Mouse (Mus musculus) midbrain, embryonic 14.5 days (tissue): ENCODE data around the gene Cdc34b. TPM values are rescaled to one million over a fixed set of nuclear protein-coding genes. Genes with fewer than 3 reads are reported as not detected.

ENCODE experiments used
- ATAC-seq: fragments of 200-750 bp; cut with Nextera tagmentation; 2 replicates; pipeline ENCODE4 v1.8.0; 2017; ENCODE audit warnings: moderate number of reproducible peaks, moderate library complexity; ENCODE audit not compliant: low FRiP score, low TSS enrichment
- DNase-seq: peaks from one replicate; pipeline ENCODE4 v3.0.0-alpha.2; 2015
- H3K27ac ChIP-seq: fragments of 300-500 bp; sonication (generic); replicated peaks from 2 replicates; pipeline ENCODE4 v1.5.1; 2014; ENCODE audit warnings: mild to moderate bottlenecking, low read depth, low read length, moderate library complexity
- H3K27me3 ChIP-seq: fragments of 300-500 bp; sonication (generic); 2 replicates; pipeline ENCODE4 v1.6.1; 2014; ENCODE audit warnings: low read length, control low read depth, mixed read lengths; ENCODE audit not compliant: control insufficient read depth, insufficient read depth
- H3K36me3 ChIP-seq: fragments of 300-500 bp; sonication (generic); 2 replicates; pipeline ENCODE4 v1.6.1; 2014; ENCODE audit warnings: low read length, control low read depth; ENCODE audit not compliant: control insufficient read depth, insufficient read depth
- H3K4me1 ChIP-seq: fragments of 300-500 bp; sonication (generic); 2 replicates; pipeline ENCODE4 v1.6.1; 2014; ENCODE audit warnings: mild to moderate bottlenecking, antibody characterized with exemption, low read length, control low read depth; ENCODE audit not compliant: control insufficient read depth, insufficient read depth
- H3K4me2 ChIP-seq: fragments of 300-500 bp; sonication (generic); 2 replicates; pipeline ENCODE4 v1.6.1; 2014; ENCODE audit warnings: mild to moderate bottlenecking, low read length, moderate library complexity
- H3K4me3 ChIP-seq: fragments of 300-500 bp; sonication (generic); replicated peaks from 2 replicates; pipeline ENCODE4 v1.5.1; 2014; ENCODE audit warnings: low read depth, low read length
- H3K9ac ChIP-seq: fragments of 300-500 bp; sonication (generic); replicated peaks from 2 replicates; pipeline ENCODE4 v1.6.1; 2014; ENCODE audit warnings: mild to moderate bottlenecking, low read length, moderate library complexity
- H3K9me3 ChIP-seq: fragments of 300-500 bp; sonication (generic); 2 replicates; pipeline ENCODE4 v1.6.1; 2016; ENCODE audit warnings: low read length, control low read depth, mixed read lengths; ENCODE audit not compliant: control insufficient read depth
- WGBS: fragments of 180-500 bp; shearing (Covaris S2); extraction: QIAGEN DNeasy Blood & Tissue Kit; methylation state at CpG from one replicate; pipeline ENCODE4 v1.1.7; 2014; 5-methylcytosine and 5-hydroxymethylcytosine counted together
- polyA plus RNA-seq: library from polyadenylated mRNA; unstranded; fragments of >200 nt; fragmentation: Nextera tagmentation; extraction: Ambion mirVana; gene quantifications from 2 replicates; pipeline ENCODE4 v1.2.1, GENCODE M21; 2014

Cdc34b gene
- polyA plus RNA-seq, 1 experiment from 2014 or later: not detected

DNA sequence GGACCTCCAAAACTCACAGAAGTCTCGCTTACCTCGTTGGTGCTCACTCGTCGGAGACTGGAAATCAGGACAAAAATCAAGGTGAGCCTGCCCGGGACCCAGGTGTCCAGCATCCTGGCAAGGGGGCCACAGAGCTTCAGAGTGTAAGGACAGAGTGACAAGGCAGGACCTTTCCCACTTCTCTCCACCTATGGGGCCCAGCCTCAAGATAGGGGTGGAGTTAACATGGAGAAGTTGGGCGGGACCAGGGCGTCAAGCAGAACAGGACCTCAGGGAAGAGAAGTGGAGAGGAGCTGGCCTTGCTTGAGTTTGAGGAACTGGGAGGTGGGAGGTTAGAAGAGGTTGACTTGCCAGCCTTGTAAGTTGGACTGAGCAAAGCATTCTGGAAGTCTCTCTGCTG, 19.2 kb downstream of the Cdc34b start:
- no peak for DNase-seq
- ATAC-seq: no peak
- no peak overlapping the region for H3K4me3 ChIP-seq
- no peak overlapping the region for H3K27ac ChIP-seq
- H3K9ac ChIP-seq: no peak overlapping the region
- H3K9me3 ChIP-seq: no peaks in the 10 kb centered on the region
- no peak overlapping the region for H3K4me2 ChIP-seq
- 84% methylated on average over 7 of the region's 7 CpGs for WGBS
- H3K4me1 ChIP-seq: no peaks in the 10 kb centered on the region
- H3K36me3 ChIP-seq: no peaks in the 10 kb centered on the region
- no peaks in the 10 kb centered on the region for H3K27me3 ChIP-seq

DNA sequence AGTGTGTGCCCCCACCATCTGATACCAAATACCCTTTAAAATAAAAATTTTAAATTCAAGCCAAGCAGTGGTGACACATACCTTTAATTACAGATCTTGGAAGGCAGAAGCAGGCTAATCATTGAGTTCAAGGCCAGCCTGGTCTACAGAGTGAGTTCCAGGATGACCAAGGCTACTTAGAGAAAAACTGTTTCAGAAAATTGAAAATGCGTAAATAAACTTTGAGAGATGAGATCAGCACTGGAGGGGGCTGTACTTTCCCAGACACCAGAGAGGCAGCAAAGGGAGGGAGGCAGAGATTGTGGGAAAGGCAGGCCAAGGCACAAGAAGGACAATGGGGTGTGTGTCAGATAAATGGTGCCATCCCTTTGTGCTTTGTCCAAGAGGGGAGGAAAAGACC, 20.7 kb downstream of the Cdc34b start:
- no peaks in the 10 kb centered on the region for H3K36me3 ChIP-seq
- no peak overlapping the region for H3K4me3 ChIP-seq
- DNase-seq (no peak), ATAC-seq (no peak)
- no peak overlapping the region for H3K4me2 ChIP-seq
- H3K9ac ChIP-seq: no peak overlapping the region
- no peaks in the 10 kb centered on the region for H3K27me3 ChIP-seq
- no peak overlapping the region for H3K27ac ChIP-seq
- WGBS: 86% methylated on average over 1 of the region's 1 CpGs
- H3K9me3 ChIP-seq: no peaks in the 10 kb centered on the region
- H3K4me1 ChIP-seq: no peaks in the 10 kb centered on the region

DNA sequence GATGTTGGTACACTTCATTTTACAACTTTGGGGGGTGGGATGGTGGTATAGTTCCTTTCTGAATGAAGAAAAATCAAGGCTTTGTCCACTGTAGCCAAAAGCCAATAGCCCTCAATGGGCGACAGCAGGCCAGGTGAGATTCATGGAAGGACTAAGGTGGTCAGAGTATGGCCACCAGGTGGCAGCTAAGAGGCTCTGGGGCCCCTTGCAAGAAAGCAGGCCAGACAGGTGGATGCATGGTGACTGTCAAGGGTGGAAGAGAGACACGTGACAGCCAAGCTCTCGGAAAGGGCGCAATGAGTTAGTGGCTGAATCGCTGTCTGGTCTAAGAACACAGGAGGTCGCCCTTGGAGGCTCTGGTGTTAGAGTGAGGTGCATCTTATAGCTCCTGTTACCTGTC, 21.2 kb downstream of the Cdc34b start:
- Histone ChIP-seq H3K27me3 (no peaks in the 10 kb centered on the region), H3K4me2 (no peak overlapping the region), H3K27ac (no peak overlapping the region), H3K9me3 (no peaks in the 10 kb centered on the region), H3K9ac (no peak overlapping the region), H3K4me3 (no peak overlapping the region), H3K36me3 (no peaks in the 10 kb centered on the region), H3K4me1 (no peaks in the 10 kb centered on the region)
- DNase-seq: no peak
- ATAC-seq: no peak
- 39% methylated on average over 6 of the region's 6 CpGs for WGBS

DNA sequence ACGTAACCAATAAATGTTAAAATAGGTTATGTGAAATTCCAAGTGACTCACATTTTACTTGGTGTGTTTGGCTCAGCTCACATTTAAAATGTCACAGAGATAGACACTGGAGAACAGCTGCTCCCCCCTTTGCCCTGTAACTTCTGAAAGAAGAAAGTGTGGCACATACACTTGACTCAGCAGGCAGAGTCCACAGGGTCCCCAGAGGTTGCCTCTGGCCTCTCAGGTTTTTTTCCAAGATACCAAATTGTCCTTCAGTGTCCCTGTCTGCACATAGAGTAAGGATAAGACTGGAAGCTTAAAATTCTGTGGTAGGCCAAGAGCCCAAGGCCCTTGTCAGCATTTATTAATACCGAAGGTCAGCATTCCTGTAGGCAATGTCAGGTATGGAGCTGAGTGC, 25.7 kb downstream of the Cdc34b start:
- Histone ChIP-seq H3K27ac (no peak overlapping the region), H3K36me3 (no peaks in the 10 kb centered on the region), H3K9ac (no peak overlapping the region), H3K4me1 (no peaks in the 10 kb centered on the region), H3K4me3 (no peak overlapping the region), H3K4me2 (no peak overlapping the region), H3K27me3 (no peaks in the 10 kb centered on the region), H3K9me3 (no peaks in the 10 kb centered on the region)
- DNase-seq: no peak
- WGBS: 93% methylated on average over 2 of the region's 2 CpGs
- ATAC-seq: no peak

DNA sequence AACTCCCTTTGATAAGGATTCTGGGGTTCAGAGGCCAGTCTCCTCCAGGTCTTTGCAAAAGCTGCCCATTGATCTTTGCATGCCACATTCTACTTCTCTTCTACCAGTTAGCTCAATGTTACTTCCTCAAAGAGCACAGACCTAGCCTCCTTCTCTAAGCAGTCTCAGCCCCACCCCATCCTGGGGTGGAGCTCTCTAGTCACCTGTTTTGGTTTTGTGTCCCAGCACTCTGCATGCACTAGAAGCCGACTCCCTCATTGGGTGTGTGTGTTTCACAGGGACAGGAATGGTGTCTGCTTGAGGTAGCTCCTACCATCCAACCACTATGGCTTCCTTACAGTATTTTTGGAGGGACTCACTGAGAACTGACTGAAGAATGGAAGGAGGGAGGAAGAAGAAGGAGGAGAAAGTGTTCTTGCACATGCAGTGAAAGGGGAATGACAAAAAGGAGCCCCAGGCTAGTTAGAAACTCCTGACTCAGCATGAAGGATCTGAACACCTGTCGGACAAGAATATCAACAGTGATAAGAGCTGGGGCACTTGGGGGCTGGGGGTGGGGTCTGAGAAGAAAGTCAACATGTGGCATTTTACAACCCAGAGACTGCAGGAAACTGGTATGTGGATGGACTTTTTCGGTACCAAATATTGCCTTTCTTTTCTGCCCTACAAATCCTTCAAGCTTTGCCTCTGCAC, 30.9 kb downstream of the Cdc34b start:
- Histone ChIP-seq H3K4me3 (no peak overlapping the region), H3K36me3 (no peaks in the 10 kb centered on the region), H3K27me3 (no peaks in the 10 kb centered on the region), H3K4me1 (no peaks in the 10 kb centered on the region), H3K9me3 (no peaks in the 10 kb centered on the region), H3K9ac (no peak overlapping the region), H3K27ac (no peak overlapping the region), H3K4me2 (no peak overlapping the region)
- WGBS: 93% methylated on average over 3 of the region's 3 CpGs
- no peak for ATAC-seq
- no peak for DNase-seq

- WGBS: 74% methylated on average over 1 of the region's 1 CpGs
- H3K27me3 ChIP-seq: no peaks in the 10 kb centered on the region
- no peak overlapping the region for H3K4me2 ChIP-seq
- no peak overlapping the region for H3K4me3 ChIP-seq
- DNase-seq (peak; percentile 9), ATAC-seq (no peak)
- H3K9me3 ChIP-seq: no peaks in the 10 kb centered on the region
- H3K36me3 ChIP-seq: no peaks in the 10 kb centered on the region
- no peaks in the 10 kb centered on the region for H3K4me1 ChIP-seq
- H3K27ac ChIP-seq: no peak overlapping the region
- no peak overlapping the region for H3K9ac ChIP-seq
Measured at GRCm38 (mm10) chr11:94773851-94774250, 32.3 kb downstream of the Cdc34b start.

GRCm38 (mm10) chr11:94774887-94775497, 33.4 kb downstream of the Cdc34b start:
- WGBS: 89% methylated on average over 5 of the region's 5 CpGs
- no peak overlapping the region for H3K9ac ChIP-seq
- no peaks in the 10 kb centered on the region for H3K9me3 ChIP-seq
- DNase-seq: no peak
- no peak for ATAC-seq
- no peaks in the 10 kb centered on the region for H3K4me1 ChIP-seq
- H3K36me3 ChIP-seq: no peaks in the 10 kb centered on the region
- no peak overlapping the region for H3K27ac ChIP-seq
- H3K4me2 ChIP-seq: no peak overlapping the region
- H3K27me3 ChIP-seq: no peaks in the 10 kb centered on the region
- H3K4me3 ChIP-seq: no peak overlapping the region

- no peak for DNase-seq
- Histone ChIP-seq H3K4me2 (no peak within 1 kb of the TSS), H3K36me3 (no peaks in the 10 kb centered on the region), H3K4me1 (no peaks in the 10 kb centered on the region), H3K9ac (no peak within 1 kb of the TSS), H3K4me3 (no peak within 1 kb of the TSS), H3K27me3 (no peaks in the 10 kb centered on the region), H3K9me3 (no peaks in the 10 kb centered on the region), H3K27ac (no peak within 1 kb of the TSS)
- no peak for ATAC-seq
Measured at GRCm38 (mm10) chr11:94782603-94783002, 41.0 kb downstream of the Cdc34b start, which contains the start of gene Tmem92. Tmem92 (minus strand) TSS chr11:94782703.

GRCm38 (mm10) chr11:94785247-94785646, 43.7 kb downstream of the Cdc34b start:
- DNase-seq (peak; percentile 75), ATAC-seq (no peak)
- Histone ChIP-seq H3K27ac (no peak overlapping the region), H3K4me3 (no peak overlapping the region), H3K4me2 (no peak overlapping the region), H3K9me3 (no peaks in the 10 kb centered on the region), H3K36me3 (no peaks in the 10 kb centered on the region), H3K9ac (no peak overlapping the region), H3K27me3 (no peaks in the 10 kb centered on the region), H3K4me1 (no peaks in the 10 kb centered on the region)
- 15% methylated on average over 2 of the region's 2 CpGs for WGBS
